8 mouse cellular contexts compared by ENCODE assay signal in genomic region chr4:136117022-136117421, GRCm38 (mm10). TPM values are rescaled to one million over a fixed set of nuclear protein-coding genes. Genes with fewer than 3 reads are reported as not detected.
DNase-seq lines count a peak whose midpoint lies in the region; ATAC-seq and TF ChIP-seq lines count a peak whose summit lies in the region.

No protein-coding gene starts in this region.

- H3K9me3 ChIP-seq in embryonic facial prominence, embryonic 12.5 days: no peaks in the 10 kb centered on the region
- no peaks in the 10 kb centered on the region for H3K9me3 ChIP-seq in lung, postnatal 0 days (ENCODE audit: low read length)

- no peak overlapping the region for H3K4me3 ChIP-seq in embryonic facial prominence, embryonic 12.5 days
- H3K4me3 ChIP-seq in lung, postnatal 0 days (ENCODE audit: low read depth, low read length): no peak overlapping the region

- TF ChIP-seq EP300 in lung, postnatal 0 days (IDR thresholded peaks at IDR 0.05): peak; percentile 76; the same call in 1 of the 2 replicates

- peak; percentile 49 for DNase-seq in right cerebral cortex, adult 18-20 months
- DNase-seq in right cerebral cortex, postnatal 4 days: no peak
- peak; percentile 66 to 72 for DNase-seq in heart, postnatal 14 days
- DNase-seq in lung, postnatal 0 days (ENCODE audit: low spot score): peak; percentile 96
- no peak for DNase-seq in left cerebral cortex, postnatal 4 days
- DNase-seq in cerebellum, adult 11 months: no peak
- no peak for DNase-seq in spleen, adult 18-20 months

- no peak for ATAC-seq in embryonic facial prominence, embryonic 12.5 days (ENCODE audit: insufficient number of reproducible peaks, insufficient read depth, low FRiP score, low TSS enrichment)
- ATAC-seq in lung, postnatal 0 days: peak; percentile 92

- H3K36me3 ChIP-seq in embryonic facial prominence, embryonic 12.5 days: no peaks in the 10 kb centered on the region
- H3K36me3 ChIP-seq in lung, postnatal 0 days (ENCODE audit: insufficient read depth, low read length): no peaks in the 10 kb centered on the region

- TF ChIP-seq CTCF in lung, postnatal 0 days (IDR thresholded peaks at IDR 0.05): no peak

- 54% methylated on average over 13 of the region's 13 CpGs for WGBS in embryonic facial prominence, embryonic 12.5 days
- 17% methylated on average over 13 of the region's 13 CpGs for WGBS in lung, postnatal 0 days

- H3K4me2 ChIP-seq in embryonic facial prominence, embryonic 12.5 days (replicated peaks): no peak overlapping the region
- H3K4me2 ChIP-seq in lung, postnatal 0 days (replicated peaks; ENCODE audit: low read depth, low read length): peak overlapping the region; percentile 32

- no peaks in the 10 kb centered on the region for H3K27me3 ChIP-seq in embryonic facial prominence, embryonic 12.5 days
- no peaks in the 10 kb centered on the region for H3K27me3 ChIP-seq in lung, postnatal 0 days (replicated peaks; ENCODE audit: insufficient read depth, low read length)

- peak overlapping the region; percentile 23; the same call in 1 of the 2 replicates for H3K27ac ChIP-seq in embryonic facial prominence, embryonic 12.5 days
- no peak overlapping the region for H3K27ac ChIP-seq in lung, postnatal 0 days (ENCODE audit: low read length)

- intact Hi-C loops in heart, postnatal 14 days (cut with DNase I): no loop called here
- intact Hi-C loops in left cerebral cortex, postnatal 4 days (cut with DNase I): no loop called here

- H3K4me1 ChIP-seq in embryonic facial prominence, embryonic 12.5 days: peaks cover 27% of the 10 kb centered on the region
- H3K4me1 ChIP-seq in lung, postnatal 0 days (ENCODE audit: insufficient read depth, low read depth, low read length): no peaks in the 10 kb centered on the region

- H3K9ac ChIP-seq in embryonic facial prominence, embryonic 12.5 days: no peak overlapping the region
- H3K9ac ChIP-seq in lung, postnatal 0 days (replicated peaks; ENCODE audit: low read depth): no peak overlapping the region

RNA-seq across cellular contexts. Expression of gene Id3, which starts 26.3 kb away (rescaled TPM):
- 612 and 623 TPM in 2 replicates for polyA plus RNA-seq in embryonic facial prominence, embryonic 12.5 days (2016; fragmentation: Nextera tagmentation; extraction: Ambion mirVana)
- total RNA-seq in heart, postnatal 14 days (2021): 10 to 100 TPM; 85.4 to 93.7 TPM
- 430 and 477 TPM in 2 replicates for polyA plus RNA-seq in lung, postnatal 0 days (2015; fragmentation: Nextera tagmentation; extraction: Ambion mirVana)
- total RNA-seq in left cerebral cortex, postnatal 4 days (2021): 10 to 100 TPM; 50.9 to 52.7 TPM

RNA-seq across cellular contexts. Expression of gene E2f2, which starts 55.2 kb away (rescaled TPM):
- polyA plus RNA-seq in embryonic facial prominence, embryonic 12.5 days (2016; fragmentation: Nextera tagmentation; extraction: Ambion mirVana): 8.3 and 8.7 TPM in 2 replicates
- 10 to 100 TPM in 1 of 2 experiments, 1 to 10 TPM in 1; 9.4 to 10.4 TPM for total RNA-seq in heart, postnatal 14 days (2021)
- 17.8 and 19.1 TPM in 2 replicates for polyA plus RNA-seq in lung, postnatal 0 days (2015; fragmentation: Nextera tagmentation; extraction: Ambion mirVana)
- 1 to 10 TPM; 1.4 to 1.5 TPM for total RNA-seq in left cerebral cortex, postnatal 4 days (2021)

Comparison
In these comparisons a context has a peak if more than half of its experiments do, and no peak if none do; other contexts are left out.
1. DNase-seq: peak in right cerebral cortex, adult 18-20 months (single experiment), heart, postnatal 14 days (2 of 2) and lung, postnatal 0 days (single experiment); none in right cerebral cortex, postnatal 4 days (single experiment), left cerebral cortex, postnatal 4 days (single experiment), cerebellum, adult 11 months (single experiment) and spleen, adult 18-20 months (0 of 2).
2. RNA of gene E2f2, which starts 55.2 kb away (total RNA-seq): 9.4 to 10.4 TPM in heart, postnatal 14 days; 1.4 to 1.5 TPM in left cerebral cortex, postnatal 4 days; every median in the first group is over 4 times any median in the second.